ENCODE assay signal across 16 mouse cellular contexts in genomic region chr9:83353316-83353715, GRCm38 (mm10).
DNase-seq lines count a peak whose midpoint lies in the region.
"Had no signal": no experiment of that assay in that cellular context is flagged by ENCODE, and none has a peak within 500 bp of the region (broad histone marks: within the 10 kb centered on the region; RNA-seq: fewer than 3 reads in every experiment).

No protein-coding gene starts in this region.

- peak; percentile 71 for DNase-seq in adrenal gland, adult 2 months
- DNase-seq in adrenal gland, postnatal 25 days = no peak
- peak; percentile 57 for DNase-seq in adrenal gland, postnatal 14 days
- peak; percentile 28 for DNase-seq in embryo, embryonic 10.5 days (ENCODE audit: low spot score)
- no peak for DNase-seq in thymus, postnatal 0 days (ENCODE audit: low spot score)
- no peak for DNase-seq in lung, postnatal 14 days
- no peak for DNase-seq in urinary bladder, postnatal 25 days (ENCODE audit: low spot score)
- DNase-seq: B cell, adult 2 months; cerebellum, adult 18-20 months; cerebellum, adult 9-11 months; cerebellum, postnatal 25 days; gastrocnemius, postnatal 25 days; heart, adult 18-20 months; heart, postnatal 10 days; heart, postnatal 36 days; kidney, adult 18-20 months had no signal

Comparison
In these comparisons a context has a peak if more than half of its experiments do, and no peak if none do; other contexts are left out.
1. DNase-seq: peak in adrenal gland, adult 2 months (single experiment), adrenal gland, postnatal 14 days (single experiment) and embryo, embryonic 10.5 days (single experiment); none in adrenal gland, postnatal 25 days (single experiment), thymus, postnatal 0 days (single experiment), lung, postnatal 14 days (single experiment) and urinary bladder, postnatal 25 days (single experiment).